Mouse (Mus musculus) E14TG2a.4 (cell line): ENCODE results near the gene Pde4d.

ENCODE experiments used
- CTCF ChIP-seq: conservative IDR thresholded peaks from 2 replicates; pipeline ENCODE4 v1.5.1; 2014; ENCODE audit warnings: low read length
- NANOG ChIP-seq: IDR thresholded peaks from 2 replicates; pipeline ENCODE4 v1.6.1; 2014; ENCODE audit warnings: borderline replicate concordance, low read length, mixed read lengths

- no peak for TF ChIP-seq CTCF
- TF ChIP-seq NANOG, result no peak
These were observed 1235.2 kb downstream of the Pde4d start for GRCm38 (mm10) chr13:109684985-109685295.
